Mouse (Mus musculus) brain, embryonic 14.5 days (tissue): ENCODE data around the gene Vil1. TPM values are rescaled to one million over a fixed set of nuclear protein-coding genes. Genes with fewer than 3 reads are reported as not detected.
A peak's percentile ranks its signal among the peaks of the same experiment; 100 is the strongest.

ENCODE experiments used
- DNase-seq: peaks from one replicate; pipeline ENCODE4 v3.0.0-alpha.2; 2011; ENCODE audit warnings: low read depth
- CTCF ChIP-seq: fragments of 200-500 bp; IDR thresholded peaks from 2 replicates; pipeline ENCODE4 v1.5.1; 2012; ENCODE audit warnings: inconsistent platforms, mild to moderate bottlenecking, moderate library complexity, borderline replicate concordance; ENCODE audit not compliant: insufficient read depth, insufficient read length; ENCODE audit errors: extremely low read depth
- POLR2A ChIP-seq: fragments of 200-500 bp; IDR thresholded peaks from 2 replicates; pipeline ENCODE4 v1.6.1; 2012; ENCODE audit warnings: mild to moderate bottlenecking, inconsistent platforms, borderline replicate concordance; ENCODE audit not compliant: poor library complexity, insufficient read depth, insufficient read length, severe bottlenecking; ENCODE audit errors: extremely low read depth
- polyA plus RNA-seq: library from polyadenylated mRNA; depleted of rRNA; stranded (reverse); fragments of >200 nt; gene quantifications from 2 replicates; pipeline ENCODE4 v1.2.3, GENCODE M21; 2012

Gene Vil1
- polyA plus RNA-seq, 1 experiment = 0.08 TPM

DNA sequence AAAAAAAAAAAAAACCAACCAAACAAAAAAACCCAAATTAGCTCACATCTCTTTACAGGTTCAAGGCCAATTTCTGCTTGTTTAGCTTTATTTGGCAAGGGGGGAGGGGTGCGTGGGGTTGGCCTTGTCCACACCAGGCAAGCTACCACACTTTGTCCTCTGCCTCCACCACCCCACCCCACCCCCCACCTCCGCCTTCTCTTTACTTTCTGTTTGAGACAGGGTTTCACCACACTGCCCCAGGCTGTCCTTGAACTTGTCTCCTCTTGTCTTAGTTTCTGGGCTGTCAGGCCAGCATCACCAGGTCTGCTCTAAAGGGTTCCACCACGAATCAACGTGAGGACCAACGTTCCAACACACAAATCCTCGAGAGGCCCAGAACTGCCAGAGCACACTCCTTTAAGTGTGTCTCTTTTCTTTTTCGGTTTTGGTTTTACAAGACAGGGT, 30.1 kb upstream of the Vil1 start:
- TF ChIP-seq CTCF = no peak
- TF ChIP-seq POLR2A = no peak
- no peak for DNase-seq

DNA sequence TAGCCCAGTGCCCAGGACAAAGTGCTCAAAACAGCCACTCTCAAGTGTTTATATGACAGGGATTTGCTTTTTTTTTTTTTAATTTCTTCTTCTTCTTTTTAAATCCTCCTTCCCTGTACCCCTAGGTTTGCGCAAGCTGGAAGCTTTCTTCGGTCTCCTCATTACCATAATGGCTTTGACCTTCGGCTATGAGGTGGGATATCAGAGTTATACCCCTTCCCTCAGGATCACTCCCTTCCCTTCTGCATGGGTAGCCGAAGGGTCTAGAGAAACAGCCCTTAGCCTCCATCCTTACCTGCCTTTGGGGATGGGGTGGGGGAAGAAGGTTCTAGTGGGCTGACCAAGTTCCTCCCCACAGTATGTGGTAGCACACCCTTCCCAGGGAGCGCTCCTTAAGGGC, 28.7 kb upstream of the Vil1 start:
- no peak for DNase-seq
- no peak for TF ChIP-seq CTCF
- TF ChIP-seq POLR2A = no peak

DNA sequence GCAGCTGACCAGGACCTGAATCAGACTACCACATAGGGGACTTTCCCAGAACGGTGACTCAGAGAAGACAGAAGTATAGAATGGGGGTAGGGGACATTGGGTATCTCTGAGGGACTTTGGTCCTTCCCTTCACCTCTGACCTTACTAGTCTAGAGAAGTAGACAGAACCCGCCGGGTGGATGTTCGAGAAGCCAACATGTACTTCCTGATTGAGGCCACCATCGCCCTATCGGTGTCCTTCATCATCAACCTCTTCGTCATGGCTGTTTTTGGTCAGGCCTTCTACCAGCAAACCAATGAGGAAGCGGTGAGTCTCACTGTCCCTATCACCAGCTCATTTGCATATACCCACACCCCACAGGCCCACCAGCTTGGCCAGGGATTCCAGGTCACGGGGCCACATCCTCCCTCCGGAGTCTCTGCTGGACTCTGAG, 27.6 kb upstream of the Vil1 start:
- no peak for DNase-seq
- TF ChIP-seq CTCF (no peak), POLR2A (no peak)

DNA sequence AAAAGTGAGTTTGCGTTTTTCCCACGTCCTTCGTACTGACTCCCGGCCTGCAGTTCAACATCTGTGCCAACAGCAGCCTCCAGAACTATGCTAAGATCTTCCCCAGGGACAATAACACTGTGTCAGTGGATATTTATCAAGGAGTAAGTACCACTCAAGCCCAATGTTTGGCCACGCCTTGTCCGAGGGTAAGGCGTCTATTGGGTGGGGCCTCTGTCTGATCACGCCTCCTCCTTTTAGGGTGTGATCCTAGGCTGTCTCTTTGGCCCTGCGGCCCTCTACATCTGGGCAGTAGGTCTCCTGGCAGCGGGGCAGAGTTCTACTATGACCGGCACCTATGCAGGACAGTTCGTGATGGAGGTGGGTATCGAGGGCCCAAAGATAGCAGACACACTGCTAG, 25.8 kb upstream of the Vil1 start:
- TF ChIP-seq CTCF (no peak), POLR2A (no peak)
- no peak for DNase-seq

DNA sequence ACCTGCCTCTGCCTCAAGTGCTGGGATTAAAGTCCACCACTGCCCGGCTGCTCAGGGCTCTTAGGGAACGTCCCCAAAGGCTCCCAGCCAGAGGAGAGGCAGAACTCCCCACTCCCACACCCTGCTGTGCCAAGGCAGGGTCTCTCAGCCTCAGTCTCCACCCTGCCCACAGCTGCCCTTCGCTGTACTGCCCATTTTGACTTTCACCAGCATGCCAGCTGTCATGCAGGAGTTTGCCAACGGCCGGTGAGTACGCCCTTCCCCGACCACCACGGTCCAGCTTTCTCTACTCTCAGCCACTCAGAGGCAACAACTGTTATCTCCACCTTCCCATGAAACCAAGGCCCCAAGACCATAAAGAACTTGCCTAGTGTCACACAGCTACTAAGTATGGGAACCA, 24.7 kb upstream of the Vil1 start:
- no peak for DNase-seq
- TF ChIP-seq CTCF = no peak
- TF ChIP-seq POLR2A = no peak

DNA sequence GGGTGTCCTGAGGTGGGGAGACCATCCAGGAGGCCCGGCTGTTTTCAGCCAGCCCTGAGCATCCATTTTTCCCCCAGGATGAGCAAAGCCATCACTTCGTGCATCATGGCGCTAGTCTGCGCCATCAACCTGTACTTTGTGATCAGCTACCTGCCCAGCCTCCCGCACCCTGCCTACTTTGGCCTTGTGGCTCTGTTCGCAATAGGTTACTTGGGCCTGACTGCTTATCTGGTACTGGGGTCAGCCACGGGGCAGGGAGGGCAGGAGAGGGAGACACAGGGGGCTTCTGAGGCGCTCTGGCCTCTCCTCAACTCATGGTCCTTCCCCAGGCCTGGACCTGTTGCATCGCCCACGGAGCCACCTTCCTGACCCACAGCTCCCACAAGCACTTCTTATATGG, 24.1 kb upstream of the Vil1 start:
- no peak for DNase-seq
- no peak for TF ChIP-seq CTCF
- no peak for TF ChIP-seq POLR2A

DNA sequence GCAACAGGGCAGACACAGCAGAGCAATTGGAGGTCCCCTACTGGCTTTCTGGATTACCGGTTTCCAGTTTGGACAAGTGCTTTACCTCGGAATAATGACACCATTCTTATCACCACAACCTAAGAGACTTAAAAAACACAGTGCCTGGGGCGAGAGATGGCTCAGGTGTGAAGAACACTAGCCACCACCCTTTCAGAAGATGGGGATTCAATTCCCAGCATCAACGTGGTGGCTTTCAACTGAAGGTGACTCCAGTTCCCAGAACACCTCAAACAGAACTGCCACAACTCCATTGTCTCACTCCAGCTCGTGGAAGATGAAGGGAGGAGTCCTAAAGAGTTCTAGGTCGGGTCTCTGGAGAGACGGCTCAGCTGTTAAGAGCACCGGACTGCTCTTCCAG, 23.6 kb upstream of the Vil1 start:
- DNase-seq = no peak
- TF ChIP-seq POLR2A (no peak), CTCF (no peak)

DNA sequence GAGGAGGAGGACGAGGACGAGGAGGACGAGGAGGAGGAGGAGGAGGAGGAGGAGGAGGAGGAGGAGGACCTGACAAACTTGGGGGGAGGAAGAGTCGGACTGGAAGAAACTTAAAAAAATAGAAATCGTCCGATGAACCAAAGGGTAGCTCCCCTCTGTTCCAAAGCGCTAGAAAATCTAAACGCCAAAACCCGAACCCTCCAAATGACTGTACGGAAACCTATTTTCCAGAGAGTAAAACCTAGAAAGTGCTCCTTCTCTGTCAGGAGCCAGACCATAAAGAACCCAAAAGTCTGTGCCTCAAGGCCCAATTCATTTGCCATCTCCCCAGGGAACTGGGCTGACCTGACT, 22.8 kb upstream of the Vil1 start:
- TF ChIP-seq POLR2A (no peak), CTCF (no peak)
- DNase-seq = no peak

DNA sequence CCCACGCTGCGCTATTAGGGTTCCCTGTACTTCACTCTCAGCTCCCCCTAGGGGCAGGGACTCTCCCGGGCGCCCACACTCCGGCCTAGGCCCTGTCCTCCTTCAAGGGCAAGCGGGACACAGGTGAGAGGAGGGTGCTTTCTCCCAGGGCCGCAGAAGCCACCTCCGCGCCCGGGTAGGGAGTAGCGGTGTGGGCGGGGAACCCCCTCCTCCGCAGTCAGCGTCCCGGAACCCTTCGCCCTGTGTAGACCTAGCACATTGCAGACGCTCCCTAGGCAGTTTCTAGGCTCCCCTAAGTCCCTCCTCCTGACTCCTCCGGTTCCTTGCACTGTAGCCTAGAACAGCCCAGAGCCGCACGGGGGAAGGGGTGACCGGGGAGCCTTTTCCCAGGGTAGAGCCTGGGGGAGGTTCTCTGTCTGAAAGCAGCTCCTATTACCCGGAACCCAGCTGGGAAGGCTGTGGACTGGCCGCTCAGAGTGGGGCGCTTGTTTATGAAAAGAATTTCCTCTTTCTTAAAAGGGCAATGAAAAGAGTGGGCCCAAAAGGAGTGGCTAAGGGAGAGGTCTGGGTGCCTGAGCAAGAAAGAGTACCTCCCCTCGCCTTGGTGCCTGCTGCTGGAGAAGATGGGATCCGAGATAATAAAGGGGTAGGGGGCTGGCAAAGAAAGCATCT, 22.3 kb upstream of the Vil1 start:
- TF ChIP-seq POLR2A = no peak
- peak; percentile 44; the same call in 1 of the 2 replicates for TF ChIP-seq CTCF
- peak; percentile 98 for DNase-seq

DNA sequence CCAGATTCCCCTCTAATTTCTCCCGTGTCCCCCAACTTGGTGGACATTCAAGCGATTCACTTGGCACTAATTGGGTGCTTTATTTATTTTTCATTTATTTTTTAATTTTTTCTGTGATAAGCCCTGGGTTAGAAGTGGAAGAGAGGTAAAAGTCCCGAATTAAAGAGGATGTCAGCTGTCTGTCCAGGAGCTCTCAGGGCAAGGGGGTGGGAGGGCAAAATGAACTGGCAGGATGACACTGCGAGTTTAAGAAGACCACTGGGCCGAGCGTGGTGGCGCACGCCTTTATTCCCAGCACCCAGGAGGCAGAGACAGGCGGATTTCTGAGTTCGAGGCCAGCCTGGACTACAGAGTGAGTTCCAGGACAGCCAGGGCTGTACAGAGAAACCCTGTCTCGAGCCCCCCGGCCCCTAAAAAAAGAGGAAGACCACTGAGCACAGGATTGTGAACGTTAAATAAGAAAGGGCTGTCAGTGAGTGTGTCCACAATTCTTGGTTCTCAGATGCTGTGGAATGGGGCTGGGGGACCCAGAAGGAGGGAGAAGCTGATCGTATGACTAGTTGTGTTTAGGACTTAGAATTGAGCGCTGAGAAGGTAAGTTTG, 21.7 kb upstream of the Vil1 start:
- TF ChIP-seq CTCF (no peak), POLR2A (no peak)
- no peak for DNase-seq

DNA sequence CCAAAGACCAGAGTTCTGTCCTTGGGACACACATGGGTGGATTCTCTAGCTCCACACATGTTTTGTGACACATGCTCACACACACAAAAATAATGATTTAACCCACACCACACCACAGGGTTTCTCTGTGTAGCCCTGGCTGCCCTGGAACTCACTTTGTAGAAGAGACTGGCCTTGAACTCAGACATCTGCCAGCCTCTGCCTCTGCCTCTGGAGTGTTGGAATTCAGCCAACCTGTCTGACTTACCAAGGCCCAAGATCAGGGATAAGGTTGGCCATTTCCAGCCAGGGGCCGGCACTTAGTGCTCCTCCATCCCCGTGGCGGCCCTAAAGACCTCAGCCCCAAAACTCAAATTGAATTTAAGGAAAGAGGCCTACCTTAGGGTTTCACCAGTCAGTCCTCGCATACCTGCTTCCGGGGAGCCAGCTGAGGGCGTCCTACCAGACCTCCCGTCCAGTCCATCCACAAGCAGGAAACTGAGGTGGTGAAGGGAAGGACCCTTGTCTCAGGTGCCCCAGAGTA, 20.7 kb upstream of the Vil1 start:
- TF ChIP-seq POLR2A (no peak), CTCF (no peak)
- no peak for DNase-seq

DNA sequence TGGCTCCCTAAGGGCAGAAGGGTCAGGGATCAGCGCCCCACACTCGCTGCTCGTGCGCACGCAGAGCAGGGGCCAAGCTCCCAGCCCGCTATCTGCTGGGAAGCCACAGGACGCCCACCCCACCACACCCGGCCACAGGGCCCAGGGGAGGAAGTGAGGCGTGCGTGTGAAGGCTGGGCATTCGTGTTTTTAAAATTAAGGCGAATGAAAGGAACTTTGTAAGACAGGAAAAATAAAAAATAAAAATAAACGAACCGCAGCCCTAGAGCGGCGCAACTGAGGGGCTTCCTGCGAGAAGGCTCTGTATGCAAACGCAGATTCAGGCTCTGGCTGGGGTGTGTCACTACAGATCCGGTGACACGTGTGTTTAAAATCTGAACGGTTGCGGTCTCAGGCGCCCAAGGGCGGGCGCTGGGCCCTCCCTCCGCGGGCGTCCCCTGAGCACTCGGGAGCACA, 19.3 kb upstream of the Vil1 start:
- peak; percentile 27 for DNase-seq
- TF ChIP-seq POLR2A = no peak
- TF ChIP-seq CTCF = no peak
